Mouse (Mus musculus): Measurements from ENCODE around the gene Clybl. TPM values are rescaled to one million over a fixed set of nuclear protein-coding genes. Genes with fewer than 3 reads are reported as not detected.

The Clybl gene
- total and polyA plus RNA-seq, 3 experiments, result 13.4 to 36.6 TPM; not detected in 1

- peak; percentile 61 for DNase-seq (ENCODE audit: low read depth, low spot score)
- Histone ChIP-seq H3K9me3 (replicated peaks; ENCODE audit: insufficient read depth, low read length) (no peaks in the 10 kb centered on the region), H3K4me1 (ENCODE audit: control insufficient read depth in 1 of 2, insufficient read depth in 2 of 2, low read length in 2 of 2) (peaks cover 3 to 19% of the 10 kb centered on the region in 2 experiments; a peak in 3 of 4 replicates), H3K27ac (ENCODE audit: control insufficient read depth, low read depth, low read length) (peak overlapping the region; percentile 54), H3K27me3 (ENCODE audit: control insufficient read depth in 1 of 2, insufficient read depth in 2 of 2, low read length in 2 of 2) (no peaks in the 10 kb centered on the region), H3K9ac (ENCODE audit: control insufficient read depth, low read depth, low read length, poor library complexity, severe bottlenecking) (peak overlapping the region; percentile 47), H3K79me2 (ENCODE audit: control insufficient read depth, insufficient read depth, low read length, poor library complexity) (no peaks in the 10 kb centered on the region), H3K4me3 (ENCODE audit: control insufficient read depth in 1 of 2, insufficient read depth in 1 of 2, low read depth in 2 of 2, low read length in 2 of 2) (peak overlapping the region; percentile 31 to 42), H3K36me3 (ENCODE audit: control insufficient read depth in 1 of 2, insufficient read depth in 2 of 2, low read length in 2 of 2) (peaks cover 0 to 19% of the 10 kb centered on the region in 2 experiments; a peak in 2 of 4 replicates)
- TF ChIP-seq USF2 (IDR thresholded peaks at IDR 0.05; ENCODE audit: borderline replicate concordance in 1 of 2, insufficient read depth in 1 of 2, low read depth in 1 of 2, low read length in 2 of 2), result no peak
- peak; percentile 86 for TF ChIP-seq TCF12 (IDR thresholded peaks at IDR 0.05; ENCODE audit: low read depth, low read length)
- peak; percentile 50; the same call in 1 of the 2 replicates for TF ChIP-seq MXI1 (IDR thresholded peaks at IDR 0.05; ENCODE audit: low read depth, low read length)
- TF ChIP-seq MEF2A (IDR thresholded peaks at IDR 0.05; ENCODE audit: extremely low read depth, insufficient replicate concordance, low read depth, low read length, poor library complexity, severe bottlenecking), result no peak
- no peak; the same call in 1 of the 2 replicates for TF ChIP-seq RAD21 (IDR thresholded peaks at IDR 0.05; ENCODE audit: low read depth, low read length)
- TF ChIP-seq MAX (IDR thresholded peaks at IDR 0.05; ENCODE audit: low read length), result no peak
- TF ChIP-seq GATA1 (IDR thresholded peaks at IDR 0.05; ENCODE audit: low read depth, low read length), result peak; percentile 96
- TF ChIP-seq TBP (IDR thresholded peaks at IDR 0.05; ENCODE audit: low read depth, low read length), result no peak
- TF ChIP-seq MYB (IDR thresholded peaks at IDR 0.05; ENCODE audit: low read depth, low read length), result no peak
- no peak for TF ChIP-seq ZC3H11A (IDR thresholded peaks at IDR 0.05; ENCODE audit: low read depth, low read length)
- TF ChIP-seq ZNF384 (IDR thresholded peaks at IDR 0.05; ENCODE audit: low read depth, low read length), result peak; percentile 66
- no peak for TF ChIP-seq BHLHE40 (IDR thresholded peaks at IDR 0.05; ENCODE audit: borderline replicate concordance, low read depth, low read length)
- TF ChIP-seq UBTF (IDR thresholded peaks at IDR 0.05; ENCODE audit: borderline replicate concordance, insufficient read depth, low read depth, low read length), result no peak
- no peak for TF ChIP-seq HCFC1 (IDR thresholded peaks at IDR 0.05; ENCODE audit: low read depth, low read length)
- no peak for TF ChIP-seq E2F4 (IDR thresholded peaks at IDR 0.05; ENCODE audit: borderline replicate concordance, low read depth, low read length)
- no peak for TF ChIP-seq GABPA (IDR thresholded peaks at IDR 0.05; ENCODE audit: low read depth, low read length)
- peak; percentile 79 for TF ChIP-seq RCOR1 (IDR thresholded peaks at IDR 0.05; ENCODE audit: low read depth, low read length)
- TF ChIP-seq MAZ (IDR thresholded peaks at IDR 0.05; ENCODE audit: low read depth, low read length), result no peak
- TF ChIP-seq POLR2AphosphoS5 (IDR thresholded peaks at IDR 0.05; ENCODE audit: borderline replicate concordance, low read depth, low read length), result no peak
- no peak for TF ChIP-seq JUND (IDR thresholded peaks at IDR 0.05; ENCODE audit: low read depth, low read length)
- TF ChIP-seq SMC3 (IDR thresholded peaks at IDR 0.05; ENCODE audit: low read depth, low read length), result no peak; the same call in 1 of the 2 replicates
- peak; percentile 81 to 90 for TF ChIP-seq EP300 (IDR thresholded peaks at IDR 0.05; ENCODE audit: low read depth in 1 of 2, low read length in 2 of 2)
- TF ChIP-seq NRF1 (IDR thresholded peaks at IDR 0.05; ENCODE audit: insufficient read depth, low read depth, low read length, poor library complexity, severe bottlenecking), result no peak
- TF ChIP-seq MYC (IDR thresholded peaks at IDR 0.05; ENCODE audit: low read depth, low read length), result 0 out of 2 replicates have a peak, but pooled peaks have one; percentile 15
- no peak for TF ChIP-seq ZMIZ1 (IDR thresholded peaks at IDR 0.05; ENCODE audit: low read depth, low read length)
- TF ChIP-seq ZKSCAN1 (IDR thresholded peaks at IDR 0.05; ENCODE audit: low read depth, low read length), result no peak
- peak; percentile 58 for TF ChIP-seq ETS1 (IDR thresholded peaks at IDR 0.05; ENCODE audit: low read depth, low read length)
- TF ChIP-seq TAL1 (IDR thresholded peaks at IDR 0.05; ENCODE audit: low read length), result peak; percentile 23; the same call in 1 of the 2 replicates
- TF ChIP-seq ELF1 (IDR thresholded peaks at IDR 0.05; ENCODE audit: low read depth, low read length), result peak; percentile 76
- TF ChIP-seq KAT2A (conservative IDR thresholded peaks at IDR 0.05; ENCODE audit: low read depth, low read length), result no peak
- no peak for TF ChIP-seq MAFK (IDR thresholded peaks at IDR 0.05; ENCODE audit: borderline replicate concordance, low read depth, low read length)
- no peak for TF ChIP-seq NELFE (IDR thresholded peaks at IDR 0.05; ENCODE audit: low read depth, low read length)
- TF ChIP-seq USF1 (IDR thresholded peaks at IDR 0.05; ENCODE audit: low read depth, low read length), result no peak
- TF ChIP-seq POLR2AphosphoS2 (IDR thresholded peaks at IDR 0.05; ENCODE audit: low read length), result no peak
- peak; percentile 69 for TF ChIP-seq SIN3A (IDR thresholded peaks at IDR 0.05; ENCODE audit: low read length)
Measured at GRCm38 (mm10) chr14:122432558-122432957, 251.1 kb downstream of the Clybl start.
